Mouse (Mus musculus): Measurements from ENCODE around the gene Zfp978. TPM values are rescaled to one million over a fixed set of nuclear protein-coding genes. Genes with fewer than 3 reads are reported as not detected.
A peak's percentile ranks its signal among the peaks of the same experiment; 100 is the strongest.
"Not testable (repeated sequence)": the region's sequence is repeated elsewhere in the genome, so short reads cannot be mapped to it uniquely, and the experiment has no call there.

The Zfp978 gene
- polyA plus RNA-seq, 1 experiment from 2014 or later: 0.22 TPM

DNA sequence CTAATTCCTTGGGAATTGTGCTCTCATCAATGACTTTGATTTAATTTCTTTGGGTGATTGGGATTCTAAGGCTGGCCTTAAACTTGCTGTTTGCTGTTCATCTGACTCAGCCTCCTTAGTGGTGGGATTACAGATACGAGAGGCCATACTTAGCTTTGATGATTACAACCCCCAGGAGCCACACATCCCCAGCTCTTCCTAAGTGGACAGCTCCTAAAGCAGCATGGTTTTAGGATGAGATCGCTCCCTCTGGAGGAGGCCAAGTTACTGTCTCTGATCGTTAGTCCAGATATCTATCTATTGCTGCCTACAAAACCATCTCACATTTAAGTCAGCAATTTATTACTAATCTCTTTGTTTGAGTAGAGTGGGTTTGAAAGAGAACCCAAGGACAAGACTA, 63.3 kb downstream of the Zfp978 start:
- H3K27ac ChIP-seq (ENCODE audit: low read depth, low read length); DNase-seq (ENCODE audit: low spot score); H3K36me3 ChIP-seq (ENCODE audit: control insufficient read depth, insufficient read depth, low read length); H3K27me3 ChIP-seq (ENCODE audit: control insufficient read depth, insufficient read depth, low read length); H3K4me3 ChIP-seq (ENCODE audit: low read depth, low read length); ATAC-seq (ENCODE audit: low FRiP score); H3K4me1 ChIP-seq (replicated peaks; ENCODE audit: control insufficient read depth, insufficient read depth, low read length); H3K4me2 ChIP-seq (replicated peaks; ENCODE audit: low read depth, low read length); H3K9ac ChIP-seq (ENCODE audit: low read depth, low read length): not testable (repeated sequence)
- H3K9me3 ChIP-seq (ENCODE audit: control insufficient read depth, low read length): peaks cover 32% of the 10 kb centered on the region
- 60% methylated on average over 3 of the region's 3 CpGs for whole genome bisulfite sequencing

GRCm38 (mm10) chr4:147425615-147426347, 64.7 kb downstream of the Zfp978 start:
- H3K36me3 ChIP-seq (ENCODE audit: control insufficient read depth, insufficient read depth, low read length); H3K4me3 ChIP-seq (ENCODE audit: low read depth, low read length); H3K27me3 ChIP-seq (ENCODE audit: control insufficient read depth, insufficient read depth, low read length); H3K9ac ChIP-seq (ENCODE audit: low read depth, low read length); DNase-seq (ENCODE audit: low spot score); H3K4me2 ChIP-seq (replicated peaks; ENCODE audit: low read depth, low read length); H3K27ac ChIP-seq (ENCODE audit: low read depth, low read length); H3K4me1 ChIP-seq (replicated peaks; ENCODE audit: control insufficient read depth, insufficient read depth, low read length): not testable (repeated sequence)
- peak; percentile 7; the same call in 1 of the 2 replicates for ATAC-seq (ENCODE audit: low FRiP score)
- H3K9me3 ChIP-seq (ENCODE audit: control insufficient read depth, low read length): peaks cover 26% of the 10 kb centered on the region
- 53% methylated on average over 5 of the region's 5 CpGs for WGBS

GRCm38 (mm10) chr4:147430651-147431050, 69.5 kb downstream of the Zfp978 start:
- ATAC-seq (ENCODE audit: low FRiP score) (no peak), DNase-seq (ENCODE audit: low spot score) (no peak)
- no peaks in the 10 kb centered on the region for H3K4me1 ChIP-seq (replicated peaks; ENCODE audit: control insufficient read depth, insufficient read depth, low read length)
- no peaks in the 10 kb centered on the region for H3K36me3 ChIP-seq (ENCODE audit: control insufficient read depth, insufficient read depth, low read length)
- H3K4me2 ChIP-seq (replicated peaks; ENCODE audit: low read depth, low read length): no peak overlapping the region
- no peak overlapping the region for H3K27ac ChIP-seq (ENCODE audit: low read depth, low read length)
- H3K27me3 ChIP-seq (ENCODE audit: control insufficient read depth, insufficient read depth, low read length): no peaks in the 10 kb centered on the region
- H3K9me3 ChIP-seq (ENCODE audit: control insufficient read depth, low read length): peaks cover 21% of the 10 kb centered on the region; the same call in 1 of the 2 replicates
- no peak overlapping the region for H3K4me3 ChIP-seq (ENCODE audit: low read depth, low read length)
- H3K9ac ChIP-seq (ENCODE audit: low read depth, low read length): no peak overlapping the region

GRCm38 (mm10) chr4:147431696-147432442, 70.8 kb downstream of the Zfp978 start:
- not testable (repeated sequence) for H3K27ac ChIP-seq (ENCODE audit: low read depth, low read length); H3K27me3 ChIP-seq (ENCODE audit: control insufficient read depth, insufficient read depth, low read length); H3K4me2 ChIP-seq (replicated peaks; ENCODE audit: low read depth, low read length); H3K4me3 ChIP-seq (ENCODE audit: low read depth, low read length); H3K4me1 ChIP-seq (replicated peaks; ENCODE audit: control insufficient read depth, insufficient read depth, low read length); H3K36me3 ChIP-seq (ENCODE audit: control insufficient read depth, insufficient read depth, low read length); H3K9ac ChIP-seq (ENCODE audit: low read depth, low read length)
- H3K9me3 ChIP-seq (ENCODE audit: control insufficient read depth, low read length): peaks cover 23% of the 10 kb centered on the region
- peak; percentile 37 for ATAC-seq (ENCODE audit: low FRiP score)
- DNase-seq (ENCODE audit: low spot score): peak; percentile 19
- WGBS: 75% methylated on average over 3 of the region's 3 CpGs

DNA sequence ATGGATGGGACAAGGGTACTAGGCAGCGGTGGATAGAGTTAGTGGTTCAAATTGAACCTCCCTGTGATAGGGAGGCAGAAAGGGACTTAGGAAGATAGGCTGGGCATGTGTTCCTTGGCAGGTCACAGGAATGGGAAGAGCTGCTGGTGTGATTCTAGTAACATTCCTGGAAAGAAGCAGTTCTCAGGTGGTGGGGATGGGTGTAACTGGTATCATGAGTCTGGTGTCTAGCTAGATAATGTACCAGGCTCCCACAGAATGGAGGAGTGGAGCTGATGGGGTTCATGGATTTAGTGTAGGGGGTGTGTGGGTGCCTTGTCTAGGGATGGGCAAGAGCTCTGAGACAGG, 71.3 kb downstream of the Zfp978 start:
- H3K36me3 ChIP-seq (ENCODE audit: control insufficient read depth, insufficient read depth, low read length): no peaks in the 10 kb centered on the region
- no peak overlapping the region for H3K4me3 ChIP-seq (ENCODE audit: low read depth, low read length)
- peak; percentile 30 for ATAC-seq (ENCODE audit: low FRiP score)
- no peaks in the 10 kb centered on the region for H3K27me3 ChIP-seq (ENCODE audit: control insufficient read depth, insufficient read depth, low read length)
- no peak overlapping the region for H3K4me2 ChIP-seq (replicated peaks; ENCODE audit: low read depth, low read length)
- WGBS: 85% methylated on average over 1 of the region's 1 CpGs
- H3K27ac ChIP-seq (ENCODE audit: low read depth, low read length): no peak overlapping the region
- no peaks in the 10 kb centered on the region for H3K4me1 ChIP-seq (replicated peaks; ENCODE audit: control insufficient read depth, insufficient read depth, low read length)
- DNase-seq (ENCODE audit: low spot score): no peak
- peaks cover 26% of the 10 kb centered on the region for H3K9me3 ChIP-seq (ENCODE audit: control insufficient read depth, low read length)
- H3K9ac ChIP-seq (ENCODE audit: low read depth, low read length): no peak overlapping the region

DNA sequence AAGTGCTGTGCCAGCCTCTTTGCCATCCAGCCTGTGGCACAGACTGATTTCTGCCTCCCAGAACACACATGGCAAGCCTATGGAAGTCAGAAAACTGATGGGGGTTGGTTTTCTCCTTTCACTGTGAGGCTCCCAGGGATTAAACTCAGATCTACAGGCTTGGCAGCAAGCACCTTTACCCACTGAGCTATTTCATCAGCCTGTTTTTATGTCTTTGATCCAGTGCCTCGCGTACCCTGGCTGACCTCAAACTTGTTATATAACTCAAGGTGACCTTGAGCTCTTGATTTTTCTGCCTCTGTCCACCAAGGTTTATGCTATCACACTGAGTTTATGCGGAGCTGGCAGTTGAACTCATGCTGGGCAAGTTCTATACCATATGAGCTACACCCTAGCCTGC, 71.9 kb downstream of the Zfp978 start:
- ATAC-seq (ENCODE audit: low FRiP score) (peak; percentile 23), DNase-seq (ENCODE audit: low spot score) (no peak)
- no peaks in the 10 kb centered on the region for H3K36me3 ChIP-seq (ENCODE audit: control insufficient read depth, insufficient read depth, low read length)

DNA sequence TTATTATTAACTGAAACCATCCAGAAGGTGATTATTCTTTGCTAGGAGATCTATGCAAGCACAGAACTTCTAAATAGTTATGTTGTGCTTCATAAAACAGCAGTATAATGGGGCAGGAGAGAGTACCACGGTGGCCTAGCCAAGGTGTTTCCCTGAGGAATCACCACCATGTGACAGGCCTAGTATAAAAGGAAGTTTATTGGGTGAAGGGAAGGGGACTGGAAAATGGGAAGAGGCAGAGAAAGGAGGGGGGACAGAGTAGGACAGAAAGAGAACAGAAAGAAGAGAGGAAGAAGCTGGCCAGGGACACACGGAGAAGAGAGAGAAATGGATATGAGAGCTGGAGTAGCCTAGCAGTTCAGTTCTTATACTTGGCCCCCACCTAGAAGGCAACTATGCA, 72.8 kb downstream of the Zfp978 start:
- no peaks in the 10 kb centered on the region for H3K27me3 ChIP-seq (ENCODE audit: control insufficient read depth, insufficient read depth, low read length)
- no peaks in the 10 kb centered on the region for H3K4me1 ChIP-seq (replicated peaks; ENCODE audit: control insufficient read depth, insufficient read depth, low read length)
- peak; percentile 28 for ATAC-seq (ENCODE audit: low FRiP score)
- 38% methylated on average over 2 of the region's 2 CpGs for WGBS
- peaks cover 26% of the 10 kb centered on the region for H3K9me3 ChIP-seq (ENCODE audit: control insufficient read depth, low read length)
- H3K4me3 ChIP-seq (ENCODE audit: low read depth, low read length): no peak overlapping the region
- no peak overlapping the region for H3K9ac ChIP-seq (ENCODE audit: low read depth, low read length)
- no peak for DNase-seq (ENCODE audit: low spot score)
- H3K4me2 ChIP-seq (replicated peaks; ENCODE audit: low read depth, low read length): no peak overlapping the region
- H3K36me3 ChIP-seq (ENCODE audit: control insufficient read depth, insufficient read depth, low read length): no peaks in the 10 kb centered on the region
- H3K27ac ChIP-seq (ENCODE audit: low read depth, low read length): no peak overlapping the region

More for the DNA sequence above, 71.9 kb downstream of the Zfp978 start:
- no peaks in the 10 kb centered on the region for H3K4me1 ChIP-seq (replicated peaks; ENCODE audit: control insufficient read depth, insufficient read depth, low read length)
- no peak overlapping the region for H3K4me2 ChIP-seq (replicated peaks; ENCODE audit: low read depth, low read length)
- no peak overlapping the region for H3K4me3 ChIP-seq (ENCODE audit: low read depth, low read length)
- H3K9me3 ChIP-seq (ENCODE audit: control insufficient read depth, low read length): peaks cover 26% of the 10 kb centered on the region
- 40% methylated on average over 3 of the region's 3 CpGs for WGBS
- no peak overlapping the region for H3K27ac ChIP-seq (ENCODE audit: low read depth, low read length)
- H3K9ac ChIP-seq (ENCODE audit: low read depth, low read length): no peak overlapping the region
- no peaks in the 10 kb centered on the region for H3K27me3 ChIP-seq (ENCODE audit: control insufficient read depth, insufficient read depth, low read length)

All from hindbrain, embryonic 11.5 days (tissue).